ENCODE assay signal across 14 mouse cellular contexts in the genomic region with DNA sequence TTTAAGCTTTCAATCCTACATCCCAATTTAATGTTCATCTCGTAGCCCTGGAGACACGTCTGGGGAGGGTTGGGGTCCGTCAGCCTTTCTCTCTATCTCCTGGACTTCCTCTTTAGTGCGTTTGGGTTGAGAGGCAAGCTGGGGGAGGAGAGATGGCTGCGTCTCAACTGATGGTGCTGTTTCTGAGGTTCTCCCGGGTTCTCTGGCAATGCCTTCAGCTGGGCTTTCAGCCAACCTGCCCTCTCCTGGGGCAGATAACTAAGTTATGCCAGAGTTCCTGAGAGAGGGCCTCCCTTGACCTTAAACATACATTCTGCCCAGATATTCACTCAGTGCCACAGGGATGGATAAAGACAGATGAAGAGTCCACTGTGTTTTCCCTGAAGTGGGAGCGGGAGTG.
A peak's percentile ranks its signal among the peaks of the same experiment; 100 is the strongest.
DNase-seq lines count a peak whose midpoint lies in the region; ATAC-seq and TF ChIP-seq lines count a peak whose summit lies in the region.
"Had no signal": no experiment of that assay in that cellular context is flagged by ENCODE, and none has a peak within 500 bp of the region (broad histone marks: within the 10 kb centered on the region; RNA-seq: fewer than 3 reads in every experiment).

No protein-coding gene starts in this region.

- H3K9ac ChIP-seq in kidney, embryonic 14.5 days (ENCODE audit: low read depth, low read length): no peak overlapping the region
- H3K9ac ChIP-seq in stomach, postnatal 0 days (ENCODE audit: low read length): no peak overlapping the region
- H3K9ac ChIP-seq: limb, embryonic 13.5 days had no signal

- no peak for TF ChIP-seq CTCF in stomach, postnatal 0 days (IDR thresholded peaks at IDR 0.05; ENCODE audit: low read depth)

- no peak for TF ChIP-seq EP300 in stomach, postnatal 0 days (optimal IDR thresholded peaks at IDR 0.05)

- DNase-seq in kidney, postnatal 14 days: peak; percentile 24
- DNase-seq in adrenal gland, postnatal 14 days: peak; percentile 78
- DNase-seq in heart, postnatal 36 days: peak; percentile 50 to 52
- DNase-seq in stomach, postnatal 0 days (ENCODE audit: low spot score): no peak
- no peak for DNase-seq in layer of hippocampus, postnatal 25 days (ENCODE audit: extremely low spot score in 1 of 2, low spot score in 1 of 2)
- no peak for DNase-seq in Muller cell, postnatal 12 days (ENCODE audit: inconsistent ontology term)
- DNase-seq in left cerebral cortex, postnatal 25 days (ENCODE audit: low spot score in 2 of 2): no peak
- DNase-seq: gastrocnemius, postnatal 14 days; kidney, adult 9 months; right cerebral cortex, postnatal 25 days had no signal

- no peaks in the 10 kb centered on the region for H3K36me3 ChIP-seq in kidney, embryonic 14.5 days (ENCODE audit: control insufficient read depth, insufficient read depth, low read length)
- no peaks in the 10 kb centered on the region for H3K36me3 ChIP-seq in stomach, postnatal 0 days (ENCODE audit: control insufficient read depth, insufficient read depth, low read length)
- H3K36me3 ChIP-seq: limb, embryonic 13.5 days had no signal

- no peak overlapping the region for H3K4me3 ChIP-seq in kidney, embryonic 14.5 days (ENCODE audit: low read length)
- H3K4me3 ChIP-seq in stomach, postnatal 0 days (ENCODE audit: low read depth, low read length): no peak overlapping the region
- H3K4me3 ChIP-seq: limb, embryonic 13.5 days; myocyte had no signal

- no peak overlapping the region for H3K27ac ChIP-seq in kidney, embryonic 14.5 days (ENCODE audit: low read depth, low read length)
- H3K27ac ChIP-seq in stomach, postnatal 0 days (replicated peaks): peak overlapping the region; percentile 41; the same call in 1 of the 2 replicates
- H3K27ac ChIP-seq: limb, embryonic 13.5 days; macrophage had no signal

- H3K27me3 ChIP-seq in kidney, embryonic 14.5 days (ENCODE audit: control insufficient read depth, insufficient read depth, low read length): peaks cover 40% of the 10 kb centered on the region
- H3K27me3 ChIP-seq in stomach, postnatal 0 days (ENCODE audit: control insufficient read depth, insufficient read depth, low read length): no peaks in the 10 kb centered on the region

- H3K4me2 ChIP-seq in kidney, embryonic 14.5 days (replicated peaks; ENCODE audit: low read depth, low read length): no peak overlapping the region
- H3K4me2 ChIP-seq in stomach, postnatal 0 days (replicated peaks; ENCODE audit: low read depth): no peak overlapping the region
- H3K4me2 ChIP-seq: limb, embryonic 13.5 days had no signal

- intact Hi-C loops in heart, postnatal 36 days (cut with DNase I): loop anchor here (5.0 to 10.0 kb wide), 2 partner anchors 238 to 605 kb away; no protein-coding TSS in a partner anchor
- intact Hi-C loops in left cerebral cortex, postnatal 25 days (cut with DNase I): loop anchor here (5.0 kb wide), 1 partner anchor 623 kb away; no protein-coding TSS in a partner anchor

- H3K4me1 ChIP-seq in kidney, embryonic 14.5 days (ENCODE audit: control insufficient read depth, insufficient read depth, low read length): peaks cover 9% of the 10 kb centered on the region; the same call in 1 of the 2 replicates
- peaks cover 5% of the 10 kb centered on the region for H3K4me1 ChIP-seq in stomach, postnatal 0 days (replicated peaks; ENCODE audit: control insufficient read depth, insufficient read depth)

- no peaks in the 10 kb centered on the region for H3K9me3 ChIP-seq in kidney, embryonic 14.5 days (ENCODE audit: control insufficient read depth, low read length)
- H3K9me3 ChIP-seq in stomach, postnatal 0 days (ENCODE audit: control insufficient read depth, low read length): no peaks in the 10 kb centered on the region
- H3K9me3 ChIP-seq: limb, embryonic 13.5 days had no signal

- WGBS in kidney, embryonic 14.5 days: 60% methylated on average over 7 of the region's 7 CpGs
- WGBS in stomach, postnatal 0 days: 37% methylated on average over 7 of the region's 7 CpGs

- no peak for ATAC-seq in kidney, embryonic 14.5 days (ENCODE audit: low FRiP score, low TSS enrichment)
- ATAC-seq in stomach, postnatal 0 days (ENCODE audit: low FRiP score, low TSS enrichment): no peak

Comparison
In these comparisons a context has a peak if more than half of its experiments do, and no peak if none do; other contexts are left out.
1. DNase-seq: peak in kidney, postnatal 14 days (single experiment), adrenal gland, postnatal 14 days (single experiment) and heart, postnatal 36 days (2 of 2); none in stomach, postnatal 0 days (single experiment), layer of hippocampus, postnatal 25 days (0 of 2), Muller cell, postnatal 12 days (single experiment) and left cerebral cortex, postnatal 25 days (0 of 2).